Mouse (Mus musculus): ENCODE data around the gene Ugt1a8. TPM values are rescaled to one million over a fixed set of nuclear protein-coding genes. Genes with fewer than 3 reads are reported as not detected.

Ugt1a8 gene
- polyA plus RNA-seq (2021; fragmentation: Nextera tagmentation): not detected in 2 replicates
- long read RNA-seq, experiment 1: 0 reads
- long read RNA-seq, experiment 2: 0 reads

GRCm38 (mm10) chr1:88087513-88087912 lies at the start of gene Ugt1a8:
Gene Ugt1a8 (plus strand): TSS chr1:88087813.

GRCm38 (mm10) chr1:88055088-88055487 lies 32.5 kb upstream of the Ugt1a8 start, which contains the start of gene Ugt1a10:
Gene Ugt1a10 (plus strand): TSS chr1:88055388.

GRCm38 (mm10) chr1:88070495-88070894 lies 17.1 kb upstream of the Ugt1a8 start, which contains the start of gene Ugt1a9:
Gene Ugt1a9 (plus strand): TSS chr1:88070800.

GRCm38 (mm10) chr1:88094941-88095492 lies 7.4 kb downstream of the Ugt1a8 start, which contains the start of gene Ugt1a7c:
Gene Ugt1a7c (plus strand): TSS chr1:88095062.

GRCm38 (mm10) chr1:88103019-88103418 lies 15.4 kb downstream of the Ugt1a8 start, which contains the start of gene Ugt1a6b:
Gene Ugt1a6b (plus strand): TSS chr1:88103252.

GRCm38 (mm10) chr1:88134457-88135011 lies 46.9 kb downstream of the Ugt1a8 start, which contains the start of gene Ugt1a6a:
Gene Ugt1a6a (plus strand): TSS chr1:88134809.

GRCm38 (mm10) chr1:88165711-88166110 lies 78.1 kb downstream of the Ugt1a8 start, which contains the start of gene Ugt1a5:
Gene Ugt1a5 (plus strand): TSS chr1:88166012.

GRCm38 (mm10) chr1:88200456-88200855 lies 112.8 kb downstream of the Ugt1a8 start, which contains the start of gene Ugt1a2:
Gene Ugt1a2 (plus strand): TSS chr1:88200601.

GRCm38 (mm10) chr1:88205294-88205922 lies 117.8 kb downstream of the Ugt1a8 start, which contains the start of gene Dnajb3:
Gene Dnajb3 (minus strand): TSS chr1:88205782.

GRCm38 (mm10) chr1:88211812-88212211 lies 124.2 kb downstream of the Ugt1a8 start, which contains the start of gene Ugt1a1:
Gene Ugt1a1 (plus strand): TSS chr1:88211959.

GRCm38 (mm10) chr1:88226670-88227379 lies 139.2 kb downstream of the Ugt1a8 start, which contains the start of gene Mroh2a:
Gene Mroh2a (plus strand): TSS chr1:88226986.

Other genes with a start within 250 kb of the Ugt1a8 start
- 21.2 and 22.6 TPM in 2 replicates for gene Dgkd, start 234.5 kb upstream of the Ugt1a8 start, polyA plus RNA-seq (2021; fragmentation: Nextera tagmentation)
- gene Usp40, start 79.3 kb upstream of the Ugt1a8 start, polyA plus RNA-seq (2021; fragmentation: Nextera tagmentation): 1.6 and 2.5 TPM in 2 replicates
- not detected in 2 replicates for gene Ugt1a10, start 32.4 kb upstream of the Ugt1a8 start, polyA plus RNA-seq (2021; fragmentation: Nextera tagmentation)
- not detected in 2 replicates for gene Ugt1a9, start 17.0 kb upstream of the Ugt1a8 start, polyA plus RNA-seq (2021; fragmentation: Nextera tagmentation)
- gene Ugt1a7c, start 7.2 kb downstream of the Ugt1a8 start, polyA plus RNA-seq (2021; fragmentation: Nextera tagmentation): 0.92 and 0.97 TPM in 2 replicates
- not detected in 2 replicates for gene Ugt1a6b, start 15.4 kb downstream of the Ugt1a8 start, polyA plus RNA-seq (2021; fragmentation: Nextera tagmentation)
- 2.7 and 3.6 TPM in 2 replicates for gene Ugt1a6a, start 47.0 kb downstream of the Ugt1a8 start, polyA plus RNA-seq (2021; fragmentation: Nextera tagmentation)
- gene Ugt1a5, start 78.2 kb downstream of the Ugt1a8 start, polyA plus RNA-seq (2021; fragmentation: Nextera tagmentation): not detected in 2 replicates
- gene Ugt1a2, start 112.8 kb downstream of the Ugt1a8 start, polyA plus RNA-seq (2021; fragmentation: Nextera tagmentation): not detected in 2 replicates
- gene Dnajb3, start 118.0 kb downstream of the Ugt1a8 start, polyA plus RNA-seq (2021; fragmentation: Nextera tagmentation): 6.5 and 7.4 TPM in 2 replicates
- gene Ugt1a1, start 124.1 kb downstream of the Ugt1a8 start, polyA plus RNA-seq (2021; fragmentation: Nextera tagmentation): not detected in 2 replicates
- gene Mroh2a, start 139.2 kb downstream of the Ugt1a8 start, polyA plus RNA-seq (2021; fragmentation: Nextera tagmentation): 0.24 and 0.62 TPM in 2 replicates
- gene Hjurp, start 189.8 kb downstream of the Ugt1a8 start, polyA plus RNA-seq (2021; fragmentation: Nextera tagmentation): 5.7 and 6.2 TPM in 2 replicates
- gene Trpm8, start 189.8 kb downstream of the Ugt1a8 start, polyA plus RNA-seq (2021; fragmentation: Nextera tagmentation): 0.04 and 0.05 TPM in 2 replicates

All from layer of hippocampus, adult 6 months (tissue).